Mouse (Mus musculus): ENCODE results near the gene Calm3. TPM values are rescaled to one million over a fixed set of nuclear protein-coding genes. Genes with fewer than 3 reads are reported as not detected.

Gene Calm3
- polyA plus RNA-seq, 1 experiment from 2014 or later, result 276 TPM

- 16% methylated on average over 14 of the region's 14 CpGs for WGBS
- ATAC-seq (replicated peaks; ENCODE audit: low FRiP score), result peak; percentile 61; the same call in 1 of the 2 replicates
- H3K9me3 ChIP-seq (ENCODE audit: control insufficient read depth, low read length), result no peaks in the 10 kb centered on the region
These were observed 8.2 kb upstream of the Calm3 start for GRCm38 (mm10) chr7:16931968-16932627.

GRCm38 (mm10) chr7:16930850-16931249, 6.9 kb upstream of the Calm3 start:
- no peak overlapping the region for H3K9ac ChIP-seq (ENCODE audit: low read length)
- ATAC-seq (replicated peaks; ENCODE audit: low FRiP score) (no peak; the same call in 1 of the 2 replicates), DNase-seq (ENCODE audit: low spot score) (peak; percentile 76)
- no peaks in the 10 kb centered on the region; the same call in 1 of the 2 replicates for H3K4me1 ChIP-seq (replicated peaks; ENCODE audit: control insufficient read depth, insufficient read depth, low read length)
- no peak overlapping the region for H3K27ac ChIP-seq (ENCODE audit: low read depth, low read length)
- H3K4me2 ChIP-seq (ENCODE audit: low read depth, low read length, severe bottlenecking), result no peak overlapping the region
- 4% methylated on average over 1 of the region's 1 CpGs for WGBS
- no peaks in the 10 kb centered on the region for H3K9me3 ChIP-seq (ENCODE audit: control insufficient read depth, low read length)
- H3K4me3 ChIP-seq (ENCODE audit: low read depth, low read length), result no peak overlapping the region
- no peaks in the 10 kb centered on the region for H3K27me3 ChIP-seq (ENCODE audit: control insufficient read depth, insufficient read depth, low read length)
- H3K36me3 ChIP-seq (ENCODE audit: control insufficient read depth, insufficient read depth, low read length), result no peaks in the 10 kb centered on the region

More at GRCm38 (mm10) chr7:16931968-16932627, 8.2 kb upstream of the Calm3 start:
- H3K27ac ChIP-seq (ENCODE audit: low read depth, low read length), result no peak overlapping the region
- no peaks in the 10 kb centered on the region for H3K36me3 ChIP-seq (ENCODE audit: control insufficient read depth, insufficient read depth, low read length)
- no peaks in the 10 kb centered on the region for H3K27me3 ChIP-seq (ENCODE audit: control insufficient read depth, insufficient read depth, low read length)
- no peak overlapping the region for H3K4me3 ChIP-seq (ENCODE audit: low read depth, low read length)
- no peak overlapping the region for H3K4me2 ChIP-seq (ENCODE audit: low read depth, low read length, severe bottlenecking)
- no peak overlapping the region for H3K9ac ChIP-seq (ENCODE audit: low read length)
- DNase-seq (ENCODE audit: low spot score), result peak; percentile 88
- H3K4me1 ChIP-seq (replicated peaks; ENCODE audit: control insufficient read depth, insufficient read depth, low read length), result no peaks in the 10 kb centered on the region; the same call in 1 of the 2 replicates

GRCm38 (mm10) chr7:16928341-16928740, 4.4 kb upstream of the Calm3 start:
- WGBS, result 43% methylated on average over 2 of the region's 2 CpGs
- H3K27me3 ChIP-seq (ENCODE audit: control insufficient read depth, insufficient read depth, low read length), result no peaks in the 10 kb centered on the region

GRCm38 (mm10) chr7:16923283-16924036, 454 bp downstream of the Calm3 start:
- Histone ChIP-seq H3K9ac (ENCODE audit: low read length) (peak overlapping the region; percentile 80), H3K36me3 (ENCODE audit: control insufficient read depth, insufficient read depth, low read length) (peaks cover 1% of the 10 kb centered on the region; the same call in 1 of the 2 replicates), H3K27ac (ENCODE audit: low read depth, low read length) (peak overlapping the region; percentile 97), H3K4me2 (ENCODE audit: low read depth, low read length, severe bottlenecking) (peak overlapping the region; percentile 75), H3K4me1 (replicated peaks; ENCODE audit: control insufficient read depth, insufficient read depth, low read length) (peaks cover 27% of the 10 kb centered on the region), H3K9me3 (ENCODE audit: control insufficient read depth, low read length) (no peaks in the 10 kb centered on the region), H3K4me3 (ENCODE audit: low read depth, low read length) (peak overlapping the region; percentile 58), H3K27me3 (ENCODE audit: control insufficient read depth, insufficient read depth, low read length) (no peaks in the 10 kb centered on the region)
- WGBS, result 0% methylated on average over 56 of the region's 57 CpGs
- ATAC-seq (replicated peaks; ENCODE audit: low FRiP score), result peak; percentile 3; the same call in 1 of the 2 replicates
- peak; percentile 70 for DNase-seq (ENCODE audit: low spot score)

More at GRCm38 (mm10) chr7:16928341-16928740, 4.4 kb upstream of the Calm3 start:
- DNase-seq (ENCODE audit: low spot score), result no peak
- Histone ChIP-seq H3K4me3 (ENCODE audit: low read depth, low read length) (no peak overlapping the region), H3K36me3 (ENCODE audit: control insufficient read depth, insufficient read depth, low read length) (no peaks in the 10 kb centered on the region), H3K27ac (ENCODE audit: low read depth, low read length) (no peak overlapping the region), H3K4me2 (ENCODE audit: low read depth, low read length, severe bottlenecking) (no peak overlapping the region), H3K9ac (ENCODE audit: low read length) (no peak overlapping the region), H3K4me1 (replicated peaks; ENCODE audit: control insufficient read depth, insufficient read depth, low read length) (no peaks in the 10 kb centered on the region; the same call in 1 of the 2 replicates), H3K9me3 (ENCODE audit: control insufficient read depth, low read length) (no peaks in the 10 kb centered on the region)
- no peak for ATAC-seq (replicated peaks; ENCODE audit: low FRiP score)

- peak overlapping the region; percentile 58 for H3K4me3 ChIP-seq (ENCODE audit: low read depth, low read length)
- 49% methylated on average over 10 of the region's 10 CpGs for WGBS
- no peaks in the 10 kb centered on the region for H3K9me3 ChIP-seq (ENCODE audit: control insufficient read depth, low read length)
- H3K27ac ChIP-seq (ENCODE audit: low read depth, low read length), result peak overlapping the region; percentile 18; the same call in 1 of the 2 replicates
- DNase-seq (ENCODE audit: low spot score), result no peak
- H3K36me3 ChIP-seq (ENCODE audit: control insufficient read depth, insufficient read depth, low read length), result peaks cover 10% of the 10 kb centered on the region; the same call in 1 of the 2 replicates
- peaks cover 27% of the 10 kb centered on the region for H3K4me1 ChIP-seq (replicated peaks; ENCODE audit: control insufficient read depth, insufficient read depth, low read length)
- no peak for ATAC-seq (replicated peaks; ENCODE audit: low FRiP score)
- no peaks in the 10 kb centered on the region for H3K27me3 ChIP-seq (ENCODE audit: control insufficient read depth, insufficient read depth, low read length)
- peak overlapping the region; percentile 80 for H3K9ac ChIP-seq (ENCODE audit: low read length)
- peak overlapping the region; percentile 75 for H3K4me2 ChIP-seq (ENCODE audit: low read depth, low read length, severe bottlenecking)
These were observed 1.4 kb downstream of the Calm3 start for GRCm38 (mm10) chr7:16922360-16922973.

- peak overlapping the region; percentile 58 for H3K4me3 ChIP-seq (ENCODE audit: low read depth, low read length)
- peak overlapping the region; percentile 55 for H3K27ac ChIP-seq (ENCODE audit: low read depth, low read length)
- peaks cover 11% of the 10 kb centered on the region; the same call in 1 of the 2 replicates for H3K36me3 ChIP-seq (ENCODE audit: control insufficient read depth, insufficient read depth, low read length)
- H3K9ac ChIP-seq (ENCODE audit: low read length), result peak overlapping the region; percentile 80
- peaks cover 27% of the 10 kb centered on the region for H3K4me1 ChIP-seq (replicated peaks; ENCODE audit: control insufficient read depth, insufficient read depth, low read length)
- H3K9me3 ChIP-seq (ENCODE audit: control insufficient read depth, low read length), result no peaks in the 10 kb centered on the region
- 51% methylated on average over 6 of the region's 6 CpGs for WGBS
- DNase-seq (ENCODE audit: low spot score) (no peak), ATAC-seq (replicated peaks; ENCODE audit: low FRiP score) (no peak)
- peak overlapping the region; percentile 75 for H3K4me2 ChIP-seq (ENCODE audit: low read depth, low read length, severe bottlenecking)
- H3K27me3 ChIP-seq (ENCODE audit: control insufficient read depth, insufficient read depth, low read length), result no peaks in the 10 kb centered on the region
These were observed 2.0 kb downstream of the Calm3 start for GRCm38 (mm10) chr7:16921881-16922335.

- Histone ChIP-seq H3K4me1 (replicated peaks; ENCODE audit: control insufficient read depth, insufficient read depth, low read length) (peaks cover 27% of the 10 kb centered on the region), H3K36me3 (ENCODE audit: control insufficient read depth, insufficient read depth, low read length) (peaks cover 15% of the 10 kb centered on the region; the same call in 1 of the 2 replicates), H3K9me3 (ENCODE audit: control insufficient read depth, low read length) (no peaks in the 10 kb centered on the region), H3K4me3 (ENCODE audit: low read depth, low read length) (peak overlapping the region; percentile 58), H3K4me2 (ENCODE audit: low read depth, low read length, severe bottlenecking) (peak overlapping the region; percentile 75), H3K9ac (ENCODE audit: low read length) (peak overlapping the region; percentile 80), H3K27ac (ENCODE audit: low read depth, low read length) (peak overlapping the region; percentile 55), H3K27me3 (ENCODE audit: control insufficient read depth, insufficient read depth, low read length) (no peaks in the 10 kb centered on the region)
- 45% methylated on average over 21 of the region's 21 CpGs for WGBS
- DNase-seq (ENCODE audit: low spot score), result no peak
- ATAC-seq (replicated peaks; ENCODE audit: low FRiP score), result no peak
These were observed 2.8 kb downstream of the Calm3 start for GRCm38 (mm10) chr7:16920818-16921791.
